Comparison of ENCODE assay signal across 9 mouse cellular contexts in the genomic region with DNA sequence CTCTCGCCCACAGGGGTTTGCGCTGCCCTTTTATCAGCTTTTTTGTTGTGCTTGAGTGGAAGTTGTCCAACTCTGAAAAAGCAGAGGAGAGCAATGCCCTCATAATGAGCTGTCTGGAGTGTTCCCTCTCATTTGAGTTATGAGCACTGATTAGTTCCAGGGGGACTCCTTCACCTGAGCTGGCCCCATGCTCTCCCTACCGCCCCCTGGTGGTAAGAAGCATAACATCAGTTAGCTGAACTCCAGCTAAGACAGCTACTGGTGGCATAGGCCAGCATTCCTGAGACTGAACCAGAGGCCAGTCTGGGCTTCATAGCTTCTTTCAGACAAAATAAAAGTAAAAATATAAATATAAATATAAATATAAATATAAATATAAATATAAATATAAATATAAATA.
A peak's percentile ranks its signal among the peaks of the same experiment; 100 is the strongest.
DNase-seq lines count a peak whose midpoint lies in the region; ATAC-seq and TF ChIP-seq lines count a peak whose summit lies in the region.
"Had no signal": no experiment of that assay in that cellular context is flagged by ENCODE, and none has a peak within 500 bp of the region (broad histone marks: within the 10 kb centered on the region; RNA-seq: fewer than 3 reads in every experiment).

No protein-coding gene starts in this region.

- no peak overlapping the region for H3K27ac ChIP-seq in intestine, postnatal 0 days (ENCODE audit: low read depth, low read length)
- H3K27ac ChIP-seq in intestine, embryonic 16.5 days (ENCODE audit: low read length) = no peak overlapping the region
- H3K27ac ChIP-seq in limb, embryonic 11.5 days (replicated peaks; ENCODE audit: low read depth, low read length) = no peak overlapping the region
- H3K27ac ChIP-seq: limb, embryonic 13.5 days had no signal

- WGBS in intestine, postnatal 0 days = 67% methylated on average over 3 of the region's 3 CpGs
- WGBS in intestine, embryonic 16.5 days = 68% methylated on average over 3 of the region's 3 CpGs
- 53% methylated on average over 3 of the region's 3 CpGs for WGBS in limb, embryonic 11.5 days

- POLR2A ChIA-PET in Patski (lab: Charles Lee) = interaction anchor here (0.5 kb wide), 1 partner anchor 13 kb away, joined by 3 read pairs; no protein-coding TSS in a partner anchor

- H3K27me3 ChIP-seq in intestine, postnatal 0 days (replicated peaks; ENCODE audit: control insufficient read depth, insufficient read depth, low read length) = no peaks in the 10 kb centered on the region
- no peaks in the 10 kb centered on the region for H3K27me3 ChIP-seq in intestine, embryonic 16.5 days (replicated peaks; ENCODE audit: control insufficient read depth, insufficient read depth, low read length)
- no peaks in the 10 kb centered on the region for H3K27me3 ChIP-seq in Patski
- no peaks in the 10 kb centered on the region for H3K27me3 ChIP-seq in limb, embryonic 11.5 days (ENCODE audit: control insufficient read depth, insufficient read depth, low read length)
- H3K27me3 ChIP-seq: limb, embryonic 13.5 days had no signal

- peak; percentile 11 to 36 for DNase-seq in B cell, adult 2 months
- DNase-seq in Patski (ENCODE audit: low read depth, low spot score) = no peak
- peak; percentile 7 to 18 for DNase-seq in cerebellum, postnatal 36 days
- peak; percentile 49 for DNase-seq in limb, embryonic 11.5 days (ENCODE audit: low spot score)
- DNase-seq in testis, postnatal 10 days (ENCODE audit: low spot score) = peak; percentile 74

- no peak for ATAC-seq in intestine, postnatal 0 days
- no peak for ATAC-seq in intestine, embryonic 16.5 days
- no peak for ATAC-seq in Patski
- no peak for ATAC-seq in limb, embryonic 11.5 days (ENCODE audit: insufficient number of reproducible peaks, low FRiP score, low TSS enrichment, low read depth)
- ATAC-seq in megakaryocyte, adult 5-6 weeks (ENCODE audit: poor library complexity, severe bottlenecking) = no peak

- CTCF ChIA-PET in Patski (lab: Charles Lee) = no interaction called here

- no peak overlapping the region for H3K4me2 ChIP-seq in intestine, postnatal 0 days (replicated peaks; ENCODE audit: low read depth)
- no peak overlapping the region for H3K4me2 ChIP-seq in intestine, embryonic 16.5 days (ENCODE audit: low read depth, low read length)
- no peak overlapping the region for H3K4me2 ChIP-seq in limb, embryonic 11.5 days (ENCODE audit: low read depth, severe bottlenecking)
- H3K4me2 ChIP-seq: limb, embryonic 13.5 days had no signal

- no peaks in the 10 kb centered on the region for H3K9me3 ChIP-seq in intestine, postnatal 0 days (ENCODE audit: control insufficient read depth)
- H3K9me3 ChIP-seq in intestine, embryonic 16.5 days (ENCODE audit: control insufficient read depth, low read length) = no peaks in the 10 kb centered on the region
- no peaks in the 10 kb centered on the region for H3K9me3 ChIP-seq in limb, embryonic 11.5 days (ENCODE audit: control insufficient read depth, low read length)
- H3K9me3 ChIP-seq: limb, embryonic 13.5 days had no signal

- peak; percentile 77 for TF ChIP-seq CTCF in intestine, postnatal 0 days (IDR thresholded peaks at IDR 0.05; ENCODE audit: low read depth)
- peak; percentile 68 for TF ChIP-seq CTCF in Patski (IDR thresholded peaks at IDR 0.05)

- H3K36me3 ChIP-seq in intestine, postnatal 0 days (ENCODE audit: control insufficient read depth, insufficient read depth) = no peaks in the 10 kb centered on the region
- no peaks in the 10 kb centered on the region for H3K36me3 ChIP-seq in intestine, embryonic 16.5 days (ENCODE audit: control insufficient read depth, insufficient read depth, low read length)
- no peaks in the 10 kb centered on the region for H3K36me3 ChIP-seq in limb, embryonic 11.5 days (ENCODE audit: control insufficient read depth, insufficient read depth, low read length)
- H3K36me3 ChIP-seq: limb, embryonic 13.5 days had no signal

- in situ Hi-C loops in Patski (cut with MboI; ENCODE audit: low pct_unique_long_range_greater_than_20kb) = no loop called here

- no peak overlapping the region for H3K4me3 ChIP-seq in intestine, postnatal 0 days (ENCODE audit: low read depth, low read length)
- no peak overlapping the region for H3K4me3 ChIP-seq in intestine, embryonic 16.5 days (ENCODE audit: low read length)
- no peak overlapping the region for H3K4me3 ChIP-seq in limb, embryonic 11.5 days (ENCODE audit: low read depth, low read length)
- H3K4me3 ChIP-seq: limb, embryonic 13.5 days had no signal

- no peak overlapping the region for H3K9ac ChIP-seq in intestine, postnatal 0 days (ENCODE audit: low read depth, low read length)
- no peak overlapping the region for H3K9ac ChIP-seq in intestine, embryonic 16.5 days (ENCODE audit: low read depth, low read length)
- H3K9ac ChIP-seq in limb, embryonic 11.5 days (ENCODE audit: low read length) = no peak overlapping the region
- H3K9ac ChIP-seq: limb, embryonic 13.5 days had no signal

- no peaks in the 10 kb centered on the region for H3K4me1 ChIP-seq in intestine, postnatal 0 days (replicated peaks; ENCODE audit: control insufficient read depth, insufficient read depth, low read length)
- H3K4me1 ChIP-seq in intestine, embryonic 16.5 days (ENCODE audit: control insufficient read depth, insufficient read depth, low read length) = no peaks in the 10 kb centered on the region
- H3K4me1 ChIP-seq in limb, embryonic 11.5 days (ENCODE audit: control insufficient read depth, insufficient read depth, low read length) = 0 out of 2 replicates have a peak, but pooled peaks cover 3% of the 10 kb centered on the region
- H3K4me1 ChIP-seq: limb, embryonic 13.5 days had no signal
